Mouse (Mus musculus): Measurements from ENCODE around the gene Ola1.

Ola1 gene

DNA sequence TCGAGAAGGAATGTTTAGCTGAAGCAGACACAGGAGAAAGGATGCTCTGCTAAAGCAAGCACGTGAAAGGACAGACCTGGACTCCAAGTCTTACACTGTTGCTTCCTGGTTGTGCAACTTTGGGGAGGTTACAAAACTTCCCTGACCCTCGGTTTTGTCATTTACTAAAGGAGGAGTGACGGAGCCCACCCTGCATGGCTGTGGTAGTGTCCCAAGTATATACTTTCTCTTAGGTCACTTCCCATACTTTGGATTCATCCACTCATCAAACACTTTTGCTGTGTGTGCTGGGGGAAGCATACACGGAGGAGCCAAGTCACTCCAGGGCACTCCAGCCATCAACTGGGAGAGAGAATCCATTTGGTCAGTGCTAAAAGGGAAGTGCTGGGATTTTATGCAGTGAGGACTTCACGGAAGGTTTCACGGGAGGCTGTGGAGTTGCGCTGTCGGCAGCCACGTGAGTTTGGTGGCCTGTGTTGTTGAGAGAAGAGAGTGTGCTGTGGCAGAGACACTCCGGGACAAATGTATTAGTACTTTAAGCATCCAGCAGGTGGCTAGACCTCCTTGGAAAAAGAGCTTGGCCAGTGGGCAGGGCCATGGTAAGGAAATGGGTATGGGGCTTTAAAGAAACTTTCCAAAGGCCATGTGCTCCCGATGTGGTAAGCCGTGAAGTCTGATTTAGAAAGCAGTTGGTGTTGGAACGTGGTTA, 154.7 kb downstream of the Ola1 start:
- 89% methylated on average over 14 of the region's 14 CpGs for WGBS

DNA sequence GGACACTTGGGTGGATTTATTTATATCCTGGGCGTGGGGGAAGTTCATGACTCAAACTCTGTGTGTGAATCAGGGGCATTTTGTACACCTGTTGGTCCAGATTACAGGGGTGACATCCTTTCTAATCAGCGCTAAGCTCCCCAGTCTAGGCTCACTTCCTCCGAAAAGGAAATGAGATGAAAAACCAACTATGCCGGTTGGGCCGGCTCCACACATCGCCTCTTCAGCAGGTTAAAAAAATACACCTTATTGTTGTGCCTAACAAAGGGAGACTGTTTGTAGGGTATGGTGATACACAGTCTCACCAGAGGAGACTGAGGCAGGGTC, 158.5 kb downstream of the Ola1 start:
- WGBS = 72% methylated on average over 6 of the region's 6 CpGs

DNA sequence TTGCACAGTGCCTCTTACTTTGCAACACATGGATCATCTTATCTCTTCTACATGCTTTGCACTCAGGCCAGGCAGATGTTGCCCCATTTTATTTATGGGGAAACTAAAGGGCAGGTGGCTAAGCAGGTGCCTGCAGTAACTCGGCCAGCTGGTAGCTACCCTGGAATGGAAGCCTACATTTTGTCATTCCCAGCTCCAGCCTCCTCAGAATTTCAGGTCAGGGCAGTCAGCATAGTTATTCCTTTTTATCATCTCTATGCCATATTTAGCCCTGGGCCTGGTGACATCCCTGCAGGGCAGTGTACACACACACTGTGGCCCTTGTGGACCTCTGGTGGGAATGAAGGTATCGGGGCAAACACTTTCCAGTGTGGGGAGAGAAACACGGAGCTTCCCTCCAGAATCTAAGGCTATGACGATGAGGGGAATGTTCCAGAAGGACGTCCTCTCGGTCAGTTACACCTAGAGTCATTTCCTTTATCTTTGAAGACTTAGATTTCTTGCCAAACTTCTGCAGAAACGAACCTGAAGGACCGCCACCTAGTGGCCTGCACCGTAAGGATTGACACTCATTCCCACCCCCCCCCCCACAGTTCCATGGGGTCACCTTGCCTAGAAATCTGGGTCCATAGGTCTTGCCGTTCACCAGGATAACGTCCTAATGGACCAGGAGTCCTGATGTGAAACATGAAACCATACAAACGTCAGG, 159.0 kb downstream of the Ola1 start:
- WGBS = 45% methylated on average over 12 of the region's 12 CpGs

DNA sequence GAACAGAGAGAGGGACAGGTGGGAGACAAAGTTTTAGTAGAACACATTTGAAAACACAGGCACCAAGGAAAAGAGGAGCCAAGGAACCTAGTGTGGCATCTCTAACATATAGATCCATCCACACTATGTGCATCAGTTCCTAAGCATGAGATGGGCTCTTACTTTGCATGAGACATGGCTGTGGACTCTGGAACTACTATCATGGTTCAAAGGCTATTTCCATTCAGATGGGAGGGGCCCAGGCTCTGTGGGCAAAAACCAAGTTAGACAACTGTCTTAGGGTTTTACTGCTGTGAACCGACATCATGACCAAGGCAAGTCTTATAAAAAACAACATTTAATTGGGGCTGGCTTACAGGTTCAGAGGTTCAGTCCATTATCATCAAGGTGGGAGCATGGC, 160.4 kb downstream of the Ola1 start:
- WGBS = 95% methylated on average over 1 of the region's 1 CpGs

DNA sequence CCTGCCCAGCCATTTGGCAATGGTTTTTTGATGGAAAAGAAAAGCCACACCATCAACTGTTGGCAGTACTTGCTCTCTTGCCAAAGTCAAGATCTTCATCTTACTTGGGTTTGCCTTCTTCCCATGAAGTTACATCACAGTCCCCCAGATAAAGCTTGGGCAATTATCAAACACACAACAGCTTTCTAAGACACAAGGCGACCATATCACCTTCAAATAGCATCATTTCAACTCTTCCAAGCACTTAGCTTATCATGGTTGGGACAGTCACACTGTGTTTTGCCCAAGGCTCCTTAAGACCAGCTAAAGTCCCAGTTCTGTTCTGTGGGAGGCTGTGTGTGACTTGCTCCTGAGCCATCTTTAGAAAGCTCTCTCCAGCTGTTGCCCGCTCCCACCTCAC, 161.1 kb downstream of the Ola1 start:
- 95% methylated on average over 2 of the region's 2 CpGs for WGBS

DNA sequence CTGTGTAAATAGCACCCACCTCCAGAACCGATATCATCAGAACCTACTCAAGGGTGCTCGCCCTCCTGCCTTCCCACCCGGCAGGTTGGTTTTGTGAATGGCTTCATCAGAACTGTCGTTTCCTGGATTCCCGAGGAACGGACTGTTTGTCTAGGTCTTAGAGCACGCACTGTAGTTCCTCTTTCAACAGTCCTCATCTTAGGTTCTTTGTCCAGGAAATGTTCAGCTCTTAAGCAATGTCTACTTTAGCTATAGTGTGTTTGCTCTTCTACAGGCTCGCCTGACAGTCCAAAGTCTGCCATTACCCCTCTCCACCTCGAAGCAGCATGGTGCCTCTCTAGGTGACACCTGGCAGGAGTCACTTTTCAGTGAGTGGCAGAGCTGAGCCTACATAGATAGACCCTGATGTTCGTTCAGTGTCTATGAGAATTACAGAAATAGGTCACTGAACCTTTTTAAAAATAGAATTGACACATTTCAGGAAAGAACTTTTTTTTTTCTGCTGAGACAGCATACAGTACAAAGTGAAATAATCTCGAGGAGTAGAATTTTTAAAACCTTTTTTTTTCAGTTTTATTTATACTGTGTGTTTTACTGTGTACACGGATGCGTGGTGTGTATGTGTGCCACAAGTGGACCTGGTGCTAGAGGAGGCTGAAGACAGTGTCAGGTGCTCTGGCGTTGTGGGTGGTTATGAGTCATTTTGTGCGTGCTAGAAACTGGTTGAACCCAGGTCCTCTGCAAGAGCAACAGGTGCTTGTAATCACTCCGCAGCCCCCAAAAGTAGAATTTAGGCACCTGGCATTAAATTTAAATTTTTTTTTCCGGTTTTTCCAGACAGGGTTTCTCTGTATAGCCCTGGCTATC, 162.4 kb downstream of the Ola1 start:
- 73% methylated on average over 17 of the region's 17 CpGs for WGBS

DNA sequence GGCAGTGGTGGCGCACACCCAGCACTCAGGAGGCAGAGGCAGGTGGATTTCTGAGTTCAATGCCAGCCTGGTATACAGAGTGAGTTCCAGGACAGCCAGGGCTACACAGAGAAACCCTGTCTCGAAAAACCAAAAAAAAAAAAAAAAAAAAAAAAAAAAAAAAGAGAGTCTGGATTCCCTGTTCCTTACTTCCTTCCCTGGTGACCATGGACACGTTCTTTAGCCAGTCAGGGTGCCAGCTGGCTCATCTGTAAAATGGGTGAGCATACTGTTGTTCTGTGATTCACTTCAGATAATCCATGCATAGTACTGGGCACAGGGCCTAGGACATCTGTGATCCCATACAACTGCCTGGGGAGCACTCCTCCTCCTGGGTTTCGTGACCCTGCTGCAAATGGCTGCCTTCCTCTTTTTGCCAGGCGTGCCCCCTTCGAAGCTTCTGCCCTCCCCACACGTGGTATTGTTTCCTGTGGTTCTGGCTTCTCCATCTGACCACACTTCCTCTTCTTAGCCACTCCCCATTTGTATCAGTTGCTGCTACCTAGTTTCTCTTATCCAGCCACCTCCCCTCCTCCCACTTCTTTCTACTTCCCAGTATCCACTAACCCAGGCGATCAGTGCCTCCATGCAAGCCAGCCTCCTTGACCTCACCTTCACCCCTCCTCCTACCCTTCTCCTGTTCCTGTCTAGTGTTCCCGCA, 164.8 kb downstream of the Ola1 start:
- WGBS = 80% methylated on average over 9 of the region's 9 CpGs

DNA sequence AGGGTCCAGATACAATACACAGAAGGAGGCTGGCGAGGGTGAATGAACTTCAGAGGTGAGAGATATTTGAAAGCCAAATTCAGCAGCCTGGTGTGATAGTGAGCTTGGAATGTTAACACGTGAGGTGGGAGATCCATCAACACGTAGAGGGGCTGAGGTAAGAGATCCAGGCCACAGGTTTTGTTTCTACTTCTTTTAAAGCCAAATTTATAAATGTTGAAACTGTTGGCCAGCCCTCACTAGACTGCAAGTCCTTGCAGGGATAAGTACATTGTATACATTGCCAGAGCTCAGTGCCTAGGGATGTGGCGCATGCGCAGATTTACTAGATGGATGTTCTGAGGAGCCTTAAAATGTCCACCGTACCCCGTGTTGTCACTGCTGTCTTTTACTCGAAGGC, 168.3 kb downstream of the Ola1 start:
- 98% methylated on average over 8 of the region's 8 CpGs for WGBS

DNA sequence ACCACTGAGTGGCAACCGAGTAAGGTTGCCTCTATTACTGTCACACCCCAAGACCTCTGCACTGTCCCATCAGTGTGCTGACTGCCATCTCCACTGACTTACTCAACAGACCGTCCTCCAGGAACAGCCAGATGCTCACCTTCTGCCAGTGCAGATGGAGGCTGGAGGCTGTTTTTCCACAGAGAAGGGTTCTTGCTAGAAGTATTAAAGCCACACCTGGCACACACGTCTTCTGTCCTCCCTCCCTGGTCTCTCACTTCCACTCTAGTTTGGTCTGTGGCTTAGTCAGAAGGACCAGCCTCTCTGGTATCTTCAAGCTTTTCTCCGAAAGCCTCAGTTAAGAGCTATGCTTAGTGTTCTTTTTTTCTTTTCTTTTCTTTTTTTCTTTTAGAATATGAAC, 168.7 kb downstream of the Ola1 start:
- 83% methylated on average over 4 of the region's 4 CpGs for WGBS

DNA sequence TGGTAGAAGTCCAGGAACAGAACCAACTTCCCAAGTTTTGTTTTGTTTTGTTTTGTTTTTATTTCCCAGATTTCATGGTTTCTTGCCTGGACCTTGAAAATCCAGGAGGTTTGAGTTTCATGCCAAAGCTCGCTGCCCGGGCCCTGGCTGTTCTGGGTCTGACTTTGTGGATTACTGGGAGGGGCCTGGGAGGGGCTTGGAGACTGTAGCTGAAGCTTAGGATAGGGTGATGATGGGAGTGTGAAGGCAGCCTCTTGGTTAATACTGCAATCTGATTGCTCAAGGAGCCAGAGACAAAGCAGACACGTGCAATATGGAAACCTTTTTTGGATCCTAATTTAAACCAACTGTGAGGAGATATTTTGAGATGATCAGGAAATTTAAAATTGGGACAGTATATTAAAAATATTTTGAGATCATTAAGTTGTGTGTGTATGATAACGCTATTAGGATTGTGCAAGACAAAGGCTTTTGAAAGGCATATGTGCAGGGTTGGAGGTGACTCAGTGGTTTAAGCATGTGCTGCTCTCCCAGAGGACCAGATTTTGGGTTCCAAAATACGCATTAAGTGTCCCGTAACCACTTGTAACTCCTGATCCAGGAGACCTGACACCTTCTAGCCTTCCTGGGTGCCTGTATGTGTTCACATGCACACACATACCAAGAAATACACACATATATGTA, 169.6 kb downstream of the Ola1 start:
- 81% methylated on average over 6 of the region's 6 CpGs for WGBS

DNA sequence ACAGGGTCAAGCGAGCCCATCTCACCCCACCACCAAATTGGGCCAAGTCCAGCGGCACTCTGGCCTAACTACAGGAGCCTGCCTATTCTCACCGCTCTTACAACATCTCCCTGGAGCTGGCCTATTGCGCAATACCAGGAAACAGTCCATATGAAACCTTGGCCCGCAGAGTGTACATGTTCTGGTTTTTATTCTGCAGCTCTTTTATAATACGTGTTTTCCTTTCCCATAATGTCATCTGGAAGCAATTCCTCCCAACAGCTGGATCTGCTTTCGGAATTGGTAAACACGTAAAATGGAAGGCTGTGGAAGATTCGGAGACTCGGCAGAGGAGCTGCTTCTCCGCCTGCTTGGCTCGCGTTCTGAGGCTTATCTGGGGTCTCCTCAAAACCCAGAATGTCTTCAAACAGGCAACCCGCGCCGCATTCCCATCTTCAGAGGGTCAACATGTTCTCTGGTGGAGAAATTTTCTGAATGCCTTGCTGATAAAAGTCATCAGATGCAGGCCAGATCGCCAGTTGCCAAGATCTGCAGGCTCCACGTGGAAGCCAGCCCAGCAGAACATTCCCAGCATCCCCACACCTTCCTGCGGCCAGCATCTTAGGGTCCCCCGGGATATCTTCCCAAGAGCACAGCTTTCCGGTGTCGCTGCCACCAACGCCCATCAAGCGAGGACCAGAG, 171.5 kb downstream of the Ola1 start:
- WGBS = 76% methylated on average over 24 of the region's 24 CpGs

DNA sequence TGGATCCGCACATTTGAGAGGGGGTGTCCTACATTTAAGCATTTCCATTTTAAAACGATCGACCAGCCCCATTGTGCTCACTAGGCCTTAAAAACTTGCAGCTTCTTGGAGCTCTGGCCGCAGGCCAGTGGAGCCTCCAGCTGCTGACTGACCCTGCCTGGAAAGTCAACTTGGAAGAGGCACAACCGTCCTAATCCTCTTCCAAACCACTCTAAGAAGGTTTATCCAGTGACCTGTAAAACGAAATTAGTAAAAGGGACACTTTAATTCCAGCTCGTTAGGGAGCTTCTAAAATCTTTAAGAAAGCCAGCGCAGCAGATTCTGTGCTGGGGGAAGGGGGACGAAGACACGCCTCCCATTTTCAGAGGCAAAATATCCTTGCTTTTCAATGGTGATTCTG, 172.1 kb downstream of the Ola1 start:
- 59% methylated on average over 10 of the region's 10 CpGs for WGBS

DNA sequence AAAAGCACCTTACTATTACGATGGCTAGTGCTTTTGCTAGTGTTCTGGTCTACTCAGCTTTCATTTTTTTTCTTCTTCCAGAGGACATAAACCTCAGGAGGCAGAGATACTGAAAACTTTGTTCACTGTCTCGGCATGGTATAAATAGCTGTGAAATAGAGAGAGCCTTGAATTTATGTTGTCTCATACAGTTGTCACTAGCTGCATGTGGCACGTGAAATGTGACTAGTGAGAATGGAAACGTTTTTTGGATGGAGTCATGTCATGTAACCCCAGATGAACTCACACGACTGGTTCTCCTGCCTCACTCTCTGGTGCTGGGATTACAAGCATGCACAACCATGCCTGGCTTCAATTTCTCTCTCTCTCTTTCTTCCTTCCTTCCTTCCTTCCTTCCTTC, 173.2 kb downstream of the Ola1 start:
- 68% methylated on average over 5 of the region's 5 CpGs for WGBS
